8 mouse cellular contexts compared by ENCODE assay signal in the genomic region with DNA sequence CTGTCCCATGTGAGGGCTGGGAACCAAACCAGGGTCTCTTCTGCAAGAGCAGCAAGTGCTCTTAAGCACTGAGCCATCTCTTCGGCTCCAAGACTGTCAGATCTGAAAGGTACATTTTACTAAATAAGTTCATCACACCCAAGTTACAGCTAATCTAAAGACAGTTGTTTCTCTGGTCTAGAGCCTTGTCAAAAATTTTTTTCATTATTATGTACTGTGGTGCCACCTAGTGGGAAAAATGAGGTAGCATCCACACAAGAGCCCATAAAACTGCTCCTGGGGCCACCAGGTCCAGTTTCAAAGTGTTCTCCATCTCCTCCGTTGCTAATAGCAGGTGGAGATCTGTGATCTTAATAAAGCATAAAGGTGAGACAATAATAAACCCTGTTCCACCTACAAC. TPM values are rescaled to one million over a fixed set of nuclear protein-coding genes. Genes with fewer than 3 reads are reported as not detected.
DNase-seq lines count a peak whose midpoint lies in the region; TF ChIP-seq lines count a peak whose summit lies in the region.
"Had no signal": no experiment of that assay in that cellular context is flagged by ENCODE, and none has a peak within 500 bp of the region (broad histone marks: within the 10 kb centered on the region; RNA-seq: fewer than 3 reads in every experiment).

No protein-coding gene starts in this region.

- H3K27me3 ChIP-seq in thymus, adult 2 months (ENCODE audit: control insufficient read depth, insufficient read depth, low read length): no peaks in the 10 kb centered on the region
- H3K27me3 ChIP-seq: neural tube, embryonic 12.5 days had no signal

- no peak overlapping the region for H3K4me3 ChIP-seq in thymus, adult 2 months (ENCODE audit: control insufficient read depth, insufficient read depth, low read length)
- H3K4me3 ChIP-seq in lung, adult 2 months (replicated peaks; ENCODE audit: extremely low read depth, low read depth, low read length): no peak overlapping the region
- H3K4me3 ChIP-seq: neural tube, embryonic 12.5 days had no signal

- H3K36me3 ChIP-seq in thymus, adult 2 months (ENCODE audit: control insufficient read depth, insufficient read depth, low read length): no peaks in the 10 kb centered on the region
- H3K36me3 ChIP-seq: neural tube, embryonic 12.5 days had no signal

- H3K4me1 ChIP-seq in thymus, adult 2 months (replicated peaks; ENCODE audit: control insufficient read depth, insufficient read depth, low read length): no peaks in the 10 kb centered on the region
- H3K4me1 ChIP-seq in lung, adult 2 months (ENCODE audit: control insufficient read depth, insufficient read depth, low read length): no peaks in the 10 kb centered on the region

- no peak for TF ChIP-seq POLR2A in thymus, adult 2 months (IDR thresholded peaks at IDR 0.05; ENCODE audit: control insufficient read depth, extremely low read depth, insufficient read depth, low read length, poor library complexity)
- TF ChIP-seq POLR2A in lung, adult 2 months (IDR thresholded peaks at IDR 0.05; ENCODE audit: borderline replicate concordance, extremely low read depth, low read depth, low read length): no peak

- WGBS in thymus, adult 2 months: 28% methylated on average over 2 of the region's 2 CpGs
- 6% methylated on average over 2 of the region's 2 CpGs for WGBS in lung, adult 2 months

- no peak for TF ChIP-seq CTCF in thymus, adult 2 months (IDR thresholded peaks at IDR 0.05; ENCODE audit: borderline replicate concordance, control insufficient read depth, extremely low read depth, insufficient read depth, low read length, poor library complexity)
- peak; percentile 3; the same call in 1 of the 2 replicates for TF ChIP-seq CTCF in lung, adult 2 months (IDR thresholded peaks at IDR 0.05; ENCODE audit: insufficient read depth, low read length)

- H3K27ac ChIP-seq in thymus, adult 2 months (ENCODE audit: control insufficient read depth, insufficient read depth, low read length): no peak overlapping the region
- H3K27ac ChIP-seq: neural tube, embryonic 12.5 days had no signal

- DNase-seq in thymus, adult 2 months: peak; percentile 31
- DNase-seq in thymus, adult 18-20 months: no peak
- peak; percentile 56 for DNase-seq in adrenal gland, postnatal 14 days
- peak; percentile 44 for DNase-seq in embryo, embryonic 11.5 days (ENCODE audit: low read depth, low spot score)
- peak; percentile 41 to 53 for DNase-seq in kidney, adult 8-10 months
- peak; percentile 10 for DNase-seq in lung, adult 2 months
- peak; percentile 21 for DNase-seq in retina, postnatal 7 days (ENCODE audit: low read depth, low spot score)

RNA-seq across cellular contexts. Expression of gene Selenok, which starts 27.2 kb away (rescaled TPM):
- 28.5 and 32.5 TPM in 2 replicates for polyA plus RNA-seq in thymus, adult 2 months (2012; rRNA removed)
- total RNA-seq in adrenal gland, postnatal 14 days (2021): 101 and 104 TPM in 2 replicates
- polyA plus RNA-seq in lung, adult 2 months (2012; rRNA removed): 31.5 and 49.5 TPM in 2 replicates

RNA-seq across cellular contexts. Expression of gene Actr8, which starts 37.3 kb away (rescaled TPM):
- 27.8 and 30.2 TPM in 2 replicates for polyA plus RNA-seq in thymus, adult 2 months (2012; rRNA removed)
- 52.4 and 59.0 TPM in 2 replicates for total RNA-seq in adrenal gland, postnatal 14 days (2021)
- 21.0 and 24.6 TPM in 2 replicates for polyA plus RNA-seq in lung, adult 2 months (2012; rRNA removed)

Comparison
In these comparisons a context has a peak if more than half of its experiments do, and no peak if none do; other contexts are left out.
1. DNase-seq: peak in thymus, adult 2 months (single experiment), adrenal gland, postnatal 14 days (single experiment), embryo, embryonic 11.5 days (single experiment), kidney, adult 8-10 months (2 of 2), lung, adult 2 months (single experiment) and retina, postnatal 7 days (single experiment); none in thymus, adult 18-20 months (0 of 2).